Mouse (Mus musculus) kidney, adult 2 months (tissue): Measurements from ENCODE around the gene Rsrc1. TPM values are rescaled to one million over a fixed set of nuclear protein-coding genes. Genes with fewer than 3 reads are reported as not detected.
A peak's percentile ranks its signal among the peaks of the same experiment; 100 is the strongest.

Experiments
- DNase-seq: peaks from one replicate; pipeline ENCODE4 v3.0.0; 2021
- H3K27ac ChIP-seq: fragments of 200-500 bp; 2 replicates; pipeline ENCODE4 v1.5.1; 2012; ENCODE audit warnings: low read depth, low read length, control low read depth, inconsistent platforms; ENCODE audit not compliant: insufficient read depth
- H3K27me3 ChIP-seq: fragments of 200-500 bp; replicated peaks from 2 replicates; pipeline ENCODE4 v1.6.1; 2012; ENCODE audit warnings: mild to moderate bottlenecking, moderate library complexity, low read length, inconsistent platforms; ENCODE audit not compliant: control insufficient read depth, insufficient read depth
- H3K36me3 ChIP-seq: fragments of 200-500 bp; 2 replicates; pipeline ENCODE4 v1.6.1; 2012; ENCODE audit warnings: mild to moderate bottlenecking, moderate library complexity, low read length, inconsistent platforms; ENCODE audit not compliant: control insufficient read depth, insufficient read depth
- H3K4me1 ChIP-seq: fragments of 200-500 bp; 2 replicates; pipeline ENCODE4 v1.6.1; 2011; ENCODE audit warnings: low read length; ENCODE audit not compliant: control insufficient read depth, insufficient read depth
- H3K4me3 ChIP-seq: fragments of 200-500 bp; 2 replicates; pipeline ENCODE4 v1.5.1; 2011; ENCODE audit warnings: mild to moderate bottlenecking, low read depth, low read length, control low read depth; ENCODE audit not compliant: insufficient read depth
- CTCF ChIP-seq: fragments of 200-500 bp; conservative IDR thresholded peaks from 2 replicates; pipeline ENCODE4 v1.5.1; 2011; ENCODE audit warnings: low read depth, mild to moderate bottlenecking, control low read depth, low read length, moderate library complexity, mixed read lengths; ENCODE audit not compliant: insufficient read depth, insufficient read length
- POLR2A ChIP-seq: fragments of 200-500 bp; IDR thresholded peaks from one replicate; pipeline ENCODE4 v1.6.1; 2011; ENCODE audit warnings: low read depth, low read length, control low read depth
- WGBS: fragments of 180-500 bp; shearing (Covaris S2); methylation state at CpG from one replicate; pipeline ENCODE4 v1.1.7; 2018; 5-methylcytosine and 5-hydroxymethylcytosine counted together
- polyA plus RNA-seq: library from polyadenylated mRNA; depleted of rRNA; stranded (reverse); fragments of >200 nt; gene quantifications from 2 replicates; pipeline ENCODE4 v1.2.3, GENCODE M21; 2012

Rsrc1 gene
- polyA plus RNA-seq, 1 experiment, result 4.4 TPM

DNA sequence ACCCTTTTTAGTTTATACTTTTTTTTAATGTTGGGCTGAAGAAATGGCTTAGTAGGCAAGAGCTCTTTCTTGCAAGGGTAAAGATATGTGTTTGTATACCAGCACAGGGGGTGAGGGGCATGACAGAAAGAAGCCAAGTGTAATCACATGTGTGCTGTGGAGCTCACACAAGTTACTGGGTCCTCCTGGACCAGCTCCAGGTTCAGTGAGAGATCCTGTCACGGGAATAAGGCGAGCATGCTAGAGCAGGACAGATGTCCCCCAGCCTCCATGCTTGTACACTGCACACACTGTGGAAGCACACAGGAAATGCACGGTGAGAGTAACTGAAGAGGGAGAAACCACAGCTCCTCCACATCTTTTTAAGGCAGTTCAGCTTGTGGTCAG lies 371.6 kb downstream of the Rsrc1 start:
- 92% methylated on average over 3 of the region's 3 CpGs for WGBS
- TF ChIP-seq POLR2A (no peak), CTCF (no peak)

DNA sequence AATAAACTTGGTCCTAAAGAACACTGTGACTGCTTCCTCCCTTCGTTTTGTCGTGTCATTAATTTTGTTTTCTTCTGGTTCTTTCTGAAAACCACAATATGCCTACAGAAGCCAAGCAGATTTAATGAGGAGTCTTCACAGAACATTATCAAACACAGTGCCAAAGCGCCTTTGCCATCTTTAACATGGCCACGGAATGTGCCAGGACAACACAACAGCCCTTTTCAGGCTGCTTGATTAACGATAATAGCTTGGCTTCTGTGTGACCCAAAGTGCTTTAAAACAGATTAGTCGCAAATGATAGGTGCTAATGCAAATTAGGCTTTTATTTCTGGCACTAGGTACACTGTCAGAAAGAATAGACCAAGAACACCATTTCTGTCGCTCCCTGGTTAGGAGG lies 377.2 kb downstream of the Rsrc1 start:
- H3K4me1 ChIP-seq, result no peaks in the 10 kb centered on the region
- WGBS, result 78% methylated on average over 7 of the region's 7 CpGs
- no peak for TF ChIP-seq CTCF
- TF ChIP-seq POLR2A, result no peak
- no peaks in the 10 kb centered on the region for H3K36me3 ChIP-seq
- H3K4me3 ChIP-seq, result no peak overlapping the region
- no peak overlapping the region for H3K27ac ChIP-seq
- DNase-seq, result no peak
- H3K27me3 ChIP-seq, result no peaks in the 10 kb centered on the region

More for the DNA sequence above, 371.6 kb downstream of the Rsrc1 start:
- Histone ChIP-seq H3K36me3 (no peaks in the 10 kb centered on the region), H3K4me1 (no peaks in the 10 kb centered on the region), H3K27ac (no peak overlapping the region), H3K27me3 (no peaks in the 10 kb centered on the region), H3K4me3 (no peak overlapping the region)
- no peak for DNase-seq

DNA sequence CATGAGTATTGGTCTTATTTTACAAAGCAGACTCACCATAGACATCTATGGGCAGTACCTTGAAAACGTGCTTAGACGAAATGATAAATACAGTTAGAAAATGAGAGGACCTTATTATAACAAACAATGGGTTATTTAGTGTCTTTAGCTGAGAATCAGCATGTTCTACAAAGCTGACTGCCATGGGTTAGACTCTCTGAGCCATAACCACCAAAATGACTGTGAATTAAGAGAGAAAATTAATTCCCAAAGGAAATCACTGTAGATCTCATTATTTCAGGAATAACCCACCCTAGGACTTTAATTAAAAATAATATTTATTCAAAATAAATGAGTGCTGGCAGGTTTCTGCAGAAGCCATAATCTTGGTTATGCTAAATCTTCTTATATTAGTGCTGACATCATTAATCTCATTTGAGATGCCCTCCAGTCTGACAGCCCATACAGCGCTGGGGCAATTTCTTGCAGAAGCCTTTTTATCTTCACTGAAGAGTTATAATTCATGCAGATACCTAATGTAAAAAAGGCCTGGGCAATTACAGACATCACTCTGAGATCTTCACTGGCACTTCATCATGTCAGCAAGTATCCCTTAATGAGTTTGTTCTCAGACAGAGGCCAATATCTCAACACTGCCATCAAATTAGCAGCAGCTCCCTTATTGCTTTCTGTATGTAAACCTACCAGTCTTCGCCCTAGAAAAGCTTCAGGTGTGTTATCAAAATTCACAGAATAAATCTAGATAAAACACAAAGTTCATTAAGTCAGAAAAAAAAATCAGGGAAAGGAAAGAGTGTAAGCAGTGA lies 385.1 kb downstream of the Rsrc1 start:
- Histone ChIP-seq H3K27me3 (no peaks in the 10 kb centered on the region), H3K4me3 (no peak overlapping the region), H3K4me1 (no peaks in the 10 kb centered on the region), H3K27ac (no peak overlapping the region), H3K36me3 (no peaks in the 10 kb centered on the region)
- 76% methylated on average over 4 of the region's 4 CpGs for WGBS
- DNase-seq, result no peak
- TF ChIP-seq CTCF (no peak), POLR2A (no peak)

DNA sequence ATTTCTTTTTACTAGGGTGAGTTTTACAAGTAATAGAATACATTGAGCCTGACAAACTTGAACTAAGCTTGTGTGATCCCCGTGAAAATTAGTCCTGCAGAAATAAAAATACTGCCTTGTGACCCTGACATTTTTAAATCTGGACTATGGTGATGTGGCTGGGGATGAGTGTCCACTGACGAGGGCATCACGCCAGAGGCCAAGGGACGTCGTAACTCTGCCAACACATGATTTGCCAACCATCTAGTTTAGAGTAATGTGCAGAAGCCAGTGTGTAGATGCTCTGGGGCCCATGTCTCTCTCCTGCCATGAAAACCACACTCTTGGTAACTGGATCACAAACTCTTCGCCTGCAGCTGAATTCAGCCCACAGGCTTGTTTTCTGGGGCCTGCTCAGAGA lies 386.3 kb downstream of the Rsrc1 start:
- TF ChIP-seq POLR2A, result no peak
- TF ChIP-seq CTCF, result no peak
- 48% methylated on average over 6 of the region's 6 CpGs for WGBS
- peak; percentile 7 for DNase-seq
- H3K27me3 ChIP-seq, result no peaks in the 10 kb centered on the region
- no peak overlapping the region for H3K4me3 ChIP-seq
- H3K27ac ChIP-seq, result no peak overlapping the region
- no peaks in the 10 kb centered on the region for H3K36me3 ChIP-seq
- no peaks in the 10 kb centered on the region for H3K4me1 ChIP-seq

DNA sequence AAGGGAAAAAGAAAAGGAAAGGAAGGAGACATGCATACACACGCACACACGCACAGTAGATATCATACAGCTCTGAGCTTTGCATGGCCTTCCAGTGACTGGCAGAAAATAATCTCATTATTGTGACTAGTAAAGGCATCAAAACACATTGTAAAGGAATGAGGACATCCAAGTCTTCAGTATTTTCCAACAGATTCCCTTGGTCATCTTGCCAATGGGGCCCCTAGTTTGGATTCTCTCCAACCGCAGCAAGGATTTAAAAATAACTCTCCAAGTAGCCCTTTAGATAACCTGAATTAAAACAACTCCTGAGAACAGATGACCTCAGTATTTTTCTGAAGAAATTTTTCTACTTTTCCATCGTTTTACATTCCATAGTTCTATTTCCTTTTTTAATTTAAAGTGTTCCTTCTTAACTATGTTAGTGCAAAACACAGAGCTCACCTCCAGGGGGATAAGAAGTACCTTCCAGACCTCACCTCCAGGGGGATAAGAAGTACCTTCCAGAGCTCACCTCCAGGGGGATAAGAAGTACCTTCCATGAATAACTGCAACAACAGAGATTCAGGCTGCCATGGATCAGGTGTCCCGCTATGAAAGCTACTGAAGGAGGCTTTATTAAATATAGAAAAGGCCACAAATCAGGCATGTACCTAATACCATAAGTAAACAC lies 388.4 kb downstream of the Rsrc1 start:
- TF ChIP-seq CTCF, result no peak
- no peak for TF ChIP-seq POLR2A
- no peak overlapping the region for H3K4me3 ChIP-seq
- H3K4me1 ChIP-seq, result no peaks in the 10 kb centered on the region
- no peaks in the 10 kb centered on the region for H3K27me3 ChIP-seq
- 79% methylated on average over 5 of the region's 5 CpGs for WGBS
- no peak for DNase-seq
- no peak overlapping the region for H3K27ac ChIP-seq
- H3K36me3 ChIP-seq, result no peaks in the 10 kb centered on the region

DNA sequence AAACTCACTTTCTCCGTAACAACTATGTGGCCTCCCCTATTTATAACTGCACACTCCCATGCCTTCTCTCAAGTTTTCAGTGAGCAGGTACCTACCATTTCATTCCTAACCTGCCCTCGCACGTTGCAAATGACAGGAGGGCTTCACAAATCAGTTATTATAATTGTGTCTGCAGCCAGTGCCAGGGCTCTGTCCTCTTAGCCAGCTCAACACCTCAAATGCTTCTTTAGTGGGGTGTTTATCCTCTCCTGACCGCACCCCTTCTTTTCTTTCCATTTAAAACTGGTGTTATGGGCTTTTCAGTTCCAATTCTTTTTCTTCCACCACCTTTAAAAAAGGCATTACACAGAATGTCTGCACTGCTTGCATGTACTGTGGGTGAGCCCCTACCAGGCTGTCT lies 391.0 kb downstream of the Rsrc1 start:
- H3K36me3 ChIP-seq, result no peaks in the 10 kb centered on the region
- H3K27me3 ChIP-seq, result no peaks in the 10 kb centered on the region
- no peak overlapping the region for H3K27ac ChIP-seq
- 79% methylated on average over 4 of the region's 4 CpGs for WGBS
- TF ChIP-seq CTCF, result no peak
- TF ChIP-seq POLR2A, result no peak
- no peaks in the 10 kb centered on the region for H3K4me1 ChIP-seq
- no peak overlapping the region for H3K4me3 ChIP-seq
- DNase-seq, result no peak

DNA sequence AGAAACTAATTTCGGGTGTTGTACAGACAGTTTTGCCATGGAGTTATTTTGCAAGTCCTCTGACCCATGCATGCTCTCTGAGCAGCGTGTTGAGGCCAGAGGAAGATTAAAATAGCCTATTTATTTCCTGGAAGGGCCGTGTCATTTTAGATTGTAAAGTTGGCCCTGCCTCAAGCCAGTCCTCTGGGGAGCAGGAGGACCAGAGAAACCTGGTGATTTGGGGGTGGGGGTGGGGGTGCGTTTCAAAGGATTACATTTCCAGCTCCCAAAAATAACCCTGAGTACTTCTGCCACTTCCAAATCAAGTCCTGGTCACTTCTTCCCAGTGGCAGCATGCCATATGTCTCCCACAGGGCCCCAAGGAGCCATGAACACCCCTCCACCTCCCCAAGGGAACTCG lies 391.6 kb downstream of the Rsrc1 start:
- no peaks in the 10 kb centered on the region for H3K27me3 ChIP-seq
- H3K4me3 ChIP-seq, result no peak overlapping the region
- TF ChIP-seq POLR2A (no peak), CTCF (no peak)
- no peaks in the 10 kb centered on the region for H3K36me3 ChIP-seq
- WGBS, result 44% methylated on average over 5 of the region's 5 CpGs
- H3K27ac ChIP-seq, result no peak overlapping the region
- DNase-seq, result no peak
- no peaks in the 10 kb centered on the region for H3K4me1 ChIP-seq
